ENCODE assay signal across 8 mouse cellular contexts in the genomic region with DNA sequence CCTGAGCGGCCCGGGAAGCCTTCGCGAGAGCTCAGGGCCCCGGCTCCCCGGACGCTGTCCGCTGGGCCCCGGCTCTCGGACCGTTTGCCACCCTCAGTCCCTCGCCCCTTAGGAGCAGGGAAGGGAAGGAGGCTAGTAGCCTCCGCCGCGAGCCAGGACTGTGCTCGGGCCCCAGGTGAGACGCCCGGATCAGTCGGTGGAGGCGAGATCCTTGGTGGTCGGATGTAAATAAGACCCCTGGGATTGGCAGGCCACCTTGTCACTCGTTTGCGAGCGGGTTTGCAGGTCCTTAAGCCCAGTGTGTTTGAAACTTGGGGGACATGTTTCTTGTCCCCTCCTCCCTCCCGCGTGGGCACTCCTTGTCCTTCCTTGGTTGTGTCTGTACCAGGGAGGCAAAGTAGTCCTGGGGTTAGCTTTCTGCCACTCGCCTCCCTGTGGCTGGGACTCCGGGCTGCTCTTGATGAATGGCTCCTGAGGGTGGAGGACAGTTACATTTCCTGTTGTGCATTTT. TPM values are rescaled to one million over a fixed set of nuclear protein-coding genes. Genes with fewer than 3 reads are reported as not detected.
DNase-seq lines count a peak whose midpoint lies in the region; ATAC-seq lines count a peak whose summit lies in the region.

No protein-coding gene starts in this region.

- peak; percentile 36 to 64 for DNase-seq in frontal cortex, postnatal 36 days (ENCODE audit: low spot score in 2 of 2)
- peak; percentile 16 for DNase-seq in hindlimb bud, embryonic 11.5 days (ENCODE audit: extremely low spot score, low read depth, low spot score)
- peak; percentile 47 to 68 for DNase-seq in left cerebral cortex, postnatal 10 days (ENCODE audit: extremely low spot score in 1 of 2, low spot score in 2 of 2)
- peak; percentile 59 for DNase-seq in right cerebral cortex, postnatal 25 days

- peaks cover 87% of the 10 kb centered on the region for H3K79me2 ChIP-seq in macrophage (ENCODE audit: inconsistent target)

- under 1% methylated on average over 28 of the region's 28 CpGs for WGBS in macrophage (ENCODE audit: missing documents)

- no peak for ATAC-seq in megakaryocyte, adult 5-6 weeks (ENCODE audit: poor library complexity, severe bottlenecking)
- ATAC-seq in common myeloid progenitor, adult 5-6 weeks (replicated peaks; ENCODE audit: low read depth, poor library complexity, severe bottlenecking), result 0 out of 2 replicates have a peak, but pooled peaks have one; percentile 6

- H3K4me1 ChIP-seq in megakaryocyte, embryonic 14.5 days, result peaks cover 63% of the 10 kb centered on the region

- peaks cover 6% of the 10 kb centered on the region for H3K9me3 ChIP-seq in megakaryocyte, embryonic 14.5 days

- no peaks in the 10 kb centered on the region for H3K27me3 ChIP-seq in megakaryocyte, embryonic 14.5 days (replicated peaks)

- peak overlapping the region; percentile 94 for H3K27ac ChIP-seq in macrophage

- intact Hi-C loops in left cerebral cortex, postnatal 10 days (cut with DNase I), result loop anchor here (5.0 kb wide), 1 partner anchor 61 kb away; no protein-coding TSS in a partner anchor

- H3K4me3 ChIP-seq in megakaryocyte, embryonic 14.5 days (replicated peaks), result peak overlapping the region; percentile 95
- H3K4me3 ChIP-seq in macrophage (ENCODE audit: inconsistent target), result peak overlapping the region; percentile 84

- H3K36me3 ChIP-seq in megakaryocyte, embryonic 14.5 days (replicated peaks; ENCODE audit: low read length), result peaks cover 25% of the 10 kb centered on the region
- peaks cover 7% of the 10 kb centered on the region; the same call in 1 of the 2 replicates for H3K36me3 ChIP-seq in macrophage (ENCODE audit: inconsistent target)

RNA-seq across cellular contexts. Expression of a gene that starts 1.8 kb away (rescaled TPM):
- polyA plus RNA-seq in megakaryocyte, embryonic 14.5 days (2012; ENCODE audit: insufficient read depth, low replicate concordance), result 29.9 and 107 TPM in 2 replicates
- total RNA-seq in megakaryocyte, adult 5-6 weeks (2015), result 152 and 154 TPM in 2 replicates
- 37.9 and 77.9 TPM in 2 replicates for total RNA-seq in megakaryocyte, adult 5-6 weeks (2017)
- 43.9 and 60.4 TPM in 2 replicates for total RNA-seq in common myeloid progenitor, adult 5-6 weeks (2017)
- 10 to 100 TPM; 30.3 to 36.5 TPM for total RNA-seq in left cerebral cortex, postnatal 10 days (2021)
- total RNA-seq in macrophage (2018; cell fraction: chromatin; rRNA removed), result 100 to 1,000 TPM; 126 to 622 (median 474) TPM
- 100 to 1,000 TPM in 7 of 26 experiments, 10 to 100 TPM in 19; 54.7 to 127 (median 84.0) TPM for total RNA-seq in macrophage (2018; cell fraction: cytosol; rRNA removed)
- total RNA-seq in macrophage (2018; cell fraction: nucleus; rRNA removed), result 100 to 1,000 TPM in 22 of 26 experiments, 10 to 100 TPM in 4; 57.1 to 457 (median 191) TPM
- polyA plus RNA-seq in macrophage (2018), result 57.1 to 103 TPM (median 64.5 TPM) in 3 replicates
